Mouse (Mus musculus) adrenal gland, postnatal 10 days (tissue): Measurements from ENCODE around the gene Papola. TPM values are rescaled to one million over a fixed set of nuclear protein-coding genes. Genes with fewer than 3 reads are reported as not detected.
A peak's percentile ranks its signal among the peaks of the same experiment; 100 is the strongest.
"Not testable (repeated sequence)": the region's sequence is repeated elsewhere in the genome, so short reads cannot be mapped to it uniquely, and the experiment has no call there.

ENCODE experiments used
- DNase-seq: peaks from one replicate; pipeline ENCODE4 v3.0.0; 2021; ENCODE audit warnings: mixed read lengths
- total RNA-seq, 2 experiments: library from RNA; stranded (reverse); gene quantifications; 2 replicates each; pipeline ENCODE4 v1.2.3; 2021

Papola gene
- total RNA-seq, 2 experiments from 2014 or later = 165 to 177 TPM

GRCm38 (mm10) chr12:105805790-105806189 lies 21.3 kb downstream of the Papola start:
- no peak for DNase-seq

GRCm38 (mm10) chr12:105806205-105806604 lies 21.7 kb downstream of the Papola start:
- DNase-seq = no peak

GRCm38 (mm10) chr12:105807416-105807815 lies 22.9 kb downstream of the Papola start:
- DNase-seq = no peak

DNA sequence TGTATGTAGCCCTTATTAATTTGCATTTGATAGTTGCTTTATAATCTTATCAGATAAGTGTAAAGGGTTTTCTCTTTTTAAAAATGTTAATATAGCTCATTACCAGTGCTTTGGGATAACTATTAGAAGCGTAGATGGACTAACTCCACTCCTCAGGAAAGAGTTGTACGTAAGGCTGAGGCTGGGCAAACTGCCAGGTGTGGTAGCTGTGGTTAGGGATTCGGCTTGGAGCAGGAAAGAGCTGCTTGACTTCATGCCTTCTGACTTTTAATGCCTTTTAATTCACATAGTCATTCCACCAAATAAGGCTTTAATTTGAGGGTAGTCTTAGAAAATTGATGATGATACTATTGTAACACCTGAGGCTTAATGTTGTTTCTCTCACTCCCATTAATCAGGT lies 24.5 kb downstream of the Papola start:
- peak; percentile 30 for DNase-seq

- DNase-seq = no peak
Observed at GRCm38 (mm10) chr12:105810608-105811007, 26.1 kb downstream of the Papola start.

DNA sequence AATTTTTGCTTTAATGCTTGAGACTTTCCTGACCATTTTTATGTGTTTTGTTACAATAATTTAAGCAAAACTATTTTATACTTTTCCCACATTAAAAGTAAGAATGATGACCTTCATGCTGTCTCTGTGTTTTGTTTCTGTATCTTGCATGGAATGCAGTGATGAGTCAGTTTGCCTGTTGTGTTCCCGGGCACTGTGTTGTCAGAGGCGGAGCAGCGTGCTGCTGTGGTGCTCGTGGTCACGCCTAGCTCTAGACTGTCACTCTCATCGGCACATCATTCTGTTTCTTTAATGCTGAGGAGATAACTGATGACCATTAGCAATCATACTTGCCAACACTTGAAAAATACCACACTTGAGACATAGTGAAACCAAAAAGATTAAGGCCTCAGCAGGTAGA lies 29.5 kb downstream of the Papola start:
- peak; percentile 33 for DNase-seq

DNA sequence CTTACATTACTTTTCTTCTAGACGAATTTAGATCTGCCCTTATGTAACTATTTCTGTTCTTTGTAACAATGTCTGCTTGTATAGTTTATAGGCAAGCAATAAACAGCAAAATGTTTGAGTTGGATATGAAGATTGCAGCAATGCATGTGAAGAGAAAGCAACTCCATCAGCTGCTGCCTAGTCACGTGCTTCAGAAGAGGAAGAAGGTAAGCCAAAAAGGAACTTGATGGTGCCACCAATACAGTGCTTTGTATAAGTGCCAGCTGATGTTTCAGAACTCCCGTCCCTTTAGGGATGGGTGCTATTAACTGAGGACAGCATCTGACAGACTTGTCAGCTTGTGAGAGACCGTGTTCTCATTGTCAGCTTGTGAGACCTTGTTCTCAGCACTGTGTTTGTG lies 39.0 kb downstream of the Papola start:
- DNase-seq = no peak

DNA sequence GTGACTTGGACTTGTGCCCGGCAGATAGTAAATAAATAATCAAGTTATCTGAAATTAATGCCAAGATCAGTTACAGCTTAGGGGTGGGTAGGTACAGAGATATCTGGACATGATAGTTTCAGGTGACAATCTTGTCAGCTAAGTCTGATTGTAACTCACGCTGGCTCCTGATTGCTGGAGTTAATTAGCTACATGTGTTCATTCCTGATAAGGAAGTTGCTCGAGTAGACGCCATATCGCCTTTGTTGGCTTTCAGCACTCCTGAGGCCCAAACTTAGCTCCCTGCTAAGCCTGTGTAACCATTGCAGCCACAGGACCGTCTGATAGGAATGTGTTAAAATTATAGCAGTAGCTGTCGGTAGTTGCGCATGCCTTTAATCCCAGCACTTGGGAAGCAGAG lies 40.2 kb downstream of the Papola start:
- no peak for DNase-seq

- no peak for DNase-seq
Observed at GRCm38 (mm10) chr12:105825266-105825665, 40.8 kb downstream of the Papola start.

DNA sequence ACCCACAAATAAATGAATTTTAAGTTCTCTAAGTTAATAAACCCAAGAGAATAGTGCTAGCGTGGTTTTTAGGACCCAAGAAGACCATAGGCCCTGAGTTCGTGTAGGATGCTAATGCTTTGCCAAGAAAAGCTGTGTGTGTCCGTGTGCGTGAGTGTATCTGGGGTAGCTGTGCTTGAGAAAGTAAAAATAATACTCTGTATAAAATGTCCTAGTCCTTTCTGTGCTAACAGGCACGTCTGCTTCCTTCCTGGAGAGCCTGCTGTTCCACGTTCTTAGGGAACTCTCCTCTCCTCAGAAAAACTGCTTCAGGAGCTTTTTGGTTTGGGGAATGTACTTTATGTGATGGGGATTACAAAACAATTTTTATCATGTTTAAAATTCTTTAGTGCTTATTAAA lies 48.0 kb downstream of the Papola start:
- DNase-seq = no peak

DNA sequence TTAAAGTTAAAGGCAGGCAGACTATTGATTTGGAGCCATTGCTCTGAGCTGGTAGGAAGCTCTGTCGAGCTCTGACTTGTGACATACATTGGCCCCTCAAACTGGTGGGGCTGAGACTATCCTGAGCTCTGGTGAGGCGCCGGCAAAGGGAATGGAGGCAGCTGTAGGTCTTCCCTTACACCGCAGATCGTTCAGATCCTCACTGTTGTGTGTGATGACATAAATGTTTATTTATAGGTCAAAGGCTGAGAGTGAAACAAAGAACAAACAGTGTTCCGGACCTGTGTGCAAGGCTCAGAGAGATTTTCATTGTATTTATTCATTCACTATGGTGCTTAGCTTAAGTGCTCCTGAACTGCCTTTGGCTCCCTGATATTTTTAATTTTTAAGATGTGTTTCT lies 50.4 kb downstream of the Papola start:
- no peak for DNase-seq

DNA sequence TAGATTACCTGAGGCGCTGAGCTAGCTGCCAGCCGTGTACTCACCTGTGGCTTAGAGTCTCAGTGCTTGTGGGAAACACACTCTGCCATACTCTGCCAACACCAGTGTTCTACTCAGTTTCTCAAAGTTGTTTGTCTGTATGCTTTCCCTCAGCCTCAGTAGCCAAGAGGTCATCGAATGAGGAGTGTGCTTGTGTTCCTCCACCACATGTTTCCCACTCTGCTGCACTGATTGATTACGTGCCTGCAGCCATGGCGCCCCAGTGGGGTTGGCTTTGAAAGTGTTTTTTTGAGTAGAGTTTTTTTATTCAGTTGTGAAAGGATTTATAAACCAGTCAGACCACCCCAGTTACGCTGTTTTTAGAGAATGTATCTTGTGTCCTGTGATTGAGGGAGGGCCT lies 51.1 kb downstream of the Papola start:
- no peak for DNase-seq

DNA sequence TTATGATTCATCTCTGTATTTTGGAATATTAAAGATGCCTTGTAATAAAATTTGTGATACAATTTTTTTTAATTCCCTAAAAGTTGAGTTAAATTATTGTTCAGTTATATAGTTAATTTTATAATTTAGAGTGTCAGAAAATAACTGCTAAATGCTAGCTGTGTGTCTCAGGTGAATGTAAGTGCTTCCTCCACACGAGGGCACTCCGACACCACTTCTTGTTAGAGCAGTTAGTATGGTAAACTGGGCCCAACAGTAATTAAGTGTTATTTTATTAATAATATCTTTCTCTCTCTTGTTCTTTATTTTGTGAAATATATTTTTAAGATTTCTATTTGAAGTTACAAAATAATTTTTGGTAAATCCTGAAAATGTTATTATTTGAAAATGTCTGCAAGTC lies 51.7 kb downstream of the Papola start:
- DNase-seq = peak; percentile 49

DNA sequence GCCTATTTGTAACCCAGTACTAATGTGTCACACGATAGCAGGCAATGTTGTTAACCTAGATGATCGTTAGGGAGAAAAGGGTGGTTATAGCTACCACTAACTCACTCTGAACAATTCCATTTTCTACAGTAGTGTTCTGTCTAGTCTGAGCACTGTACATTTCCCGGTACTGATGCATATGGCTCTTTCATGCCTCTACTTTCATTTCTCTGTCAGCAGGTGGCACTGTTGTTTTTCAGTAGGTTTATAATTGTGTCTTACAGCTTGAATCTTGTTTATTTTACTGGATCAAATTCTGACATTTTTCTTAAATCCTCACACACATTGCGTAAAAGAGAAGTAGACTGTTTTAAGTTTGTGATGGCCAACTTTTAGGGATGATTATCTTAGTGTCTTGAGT lies 54.6 kb downstream of the Papola start:
- no peak for DNase-seq

GRCm38 (mm10) chr12:105840545-105840944 lies 56.1 kb downstream of the Papola start:
- not testable (repeated sequence) for DNase-seq

- DNase-seq = peak; percentile 75
Observed at GRCm38 (mm10) chr12:105843243-105844005, 58.9 kb downstream of the Papola start.

DNA sequence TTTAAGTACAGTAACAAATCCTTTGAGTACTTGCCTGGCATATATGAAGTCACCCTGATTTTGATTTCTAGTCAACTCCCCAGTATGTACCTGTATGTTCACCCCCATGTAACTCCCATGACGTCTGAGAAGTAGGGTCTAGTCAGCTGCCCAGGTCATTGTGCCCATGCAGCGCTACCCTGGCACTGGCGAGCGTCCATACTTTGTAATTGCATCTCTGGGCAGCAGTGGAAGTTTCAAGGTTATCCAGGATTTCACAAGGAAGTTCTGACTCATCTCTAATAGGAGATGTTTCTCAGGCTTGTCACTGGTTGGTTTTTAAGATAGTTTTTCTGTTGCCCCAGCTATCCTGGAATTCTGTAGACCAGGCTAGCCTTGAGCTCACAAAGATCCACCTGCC lies 59.9 kb downstream of the Papola start:
- DNase-seq = peak; percentile 81

DNA sequence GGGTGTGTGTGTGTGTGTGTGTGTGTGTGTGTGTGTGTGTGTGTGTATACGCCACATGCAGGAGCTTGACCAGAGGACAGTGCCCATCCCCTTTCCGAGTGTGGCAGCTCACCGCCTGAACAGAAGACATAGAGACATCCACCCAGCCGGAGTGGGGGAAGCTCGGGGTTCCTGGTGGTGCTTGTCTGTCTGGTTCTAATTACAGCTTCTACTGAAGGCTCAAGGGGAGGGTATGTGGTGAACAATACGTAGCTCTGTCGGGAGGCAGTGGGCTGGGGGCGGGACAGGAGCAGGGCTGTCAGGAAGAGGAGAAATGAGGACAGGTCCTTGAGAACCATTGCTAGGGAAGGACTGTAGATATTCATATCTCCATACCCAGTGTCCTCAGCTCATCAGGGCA lies 64.6 kb downstream of the Papola start:
- DNase-seq = no peak

DNA sequence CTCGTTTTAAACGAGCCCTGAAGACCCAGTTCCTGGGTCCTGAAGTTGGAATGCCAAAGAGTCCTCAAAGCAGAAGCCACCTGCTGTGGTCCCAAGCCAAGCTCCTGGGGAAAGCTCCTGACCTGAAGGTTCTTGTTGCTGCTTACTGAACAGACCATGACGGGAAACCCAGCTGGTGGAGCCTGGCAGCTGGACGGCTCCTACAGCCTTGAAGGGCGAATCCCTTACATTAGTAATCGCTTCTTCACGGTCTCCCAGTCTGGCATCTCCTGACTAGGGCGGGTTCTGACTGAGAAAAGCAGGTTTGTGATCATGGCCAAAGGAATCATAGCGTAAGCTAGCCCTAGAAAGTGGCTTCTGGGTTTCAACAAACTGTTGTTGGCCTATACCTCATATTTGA lies 66.2 kb downstream of the Papola start:
- DNase-seq = no peak

- DNase-seq = no peak
Observed at GRCm38 (mm10) chr12:105852798-105853197, 68.3 kb downstream of the Papola start.

DNA sequence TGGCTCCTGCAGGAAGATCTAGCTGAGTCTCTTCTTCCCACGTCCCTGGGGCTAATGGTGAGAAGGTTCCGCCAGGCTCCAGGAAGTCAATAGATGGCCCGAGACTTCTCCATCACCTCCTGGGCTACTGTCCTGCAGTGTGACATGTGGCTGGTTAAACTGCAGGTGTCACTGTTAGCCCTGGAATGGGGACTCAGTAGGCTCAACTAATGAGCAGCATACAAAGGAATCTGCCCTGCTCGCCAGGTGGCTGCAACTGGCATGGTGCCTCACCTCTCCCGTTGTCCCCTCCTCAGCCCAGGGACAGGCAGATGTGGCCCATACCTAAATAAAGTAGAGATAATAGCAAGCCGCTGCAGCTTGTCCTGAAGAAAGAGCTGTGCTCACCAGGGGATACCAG lies 70.1 kb downstream of the Papola start:
- DNase-seq = no peak

- no peak for DNase-seq
Observed at GRCm38 (mm10) chr12:105857902-105858640, 73.6 kb downstream of the Papola start.

DNA sequence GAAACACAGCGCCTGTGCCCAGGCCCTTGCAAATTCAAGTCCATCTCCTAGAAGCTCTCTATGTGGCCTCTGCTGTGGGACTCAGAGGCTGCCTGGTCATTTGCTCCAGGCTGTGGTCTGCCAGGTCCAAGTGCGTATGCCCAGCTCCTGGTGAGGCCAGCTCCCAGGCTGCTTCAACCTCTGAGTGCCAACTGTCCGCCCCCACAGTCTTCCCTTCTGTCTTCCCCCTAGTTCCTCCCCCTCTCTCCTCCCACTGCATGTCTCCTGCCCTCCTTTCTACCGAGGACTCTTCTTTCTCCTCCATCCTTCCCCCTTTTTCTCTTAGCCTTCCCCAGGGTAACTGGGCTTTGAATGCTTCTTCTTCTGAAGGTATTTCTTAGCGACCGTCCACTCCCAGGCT lies 77.6 kb downstream of the Papola start:
- DNase-seq = no peak

GRCm38 (mm10) chr12:105862607-105863006 lies 78.1 kb downstream of the Papola start:
- no peak for DNase-seq
